Mouse (Mus musculus): ENCODE measurements around the gene Mup4. TPM values are rescaled to one million over a fixed set of nuclear protein-coding genes. Genes with fewer than 3 reads are reported as not detected.

The Mup4 gene
- polyA plus RNA-seq, 1 experiment: not detected

DNA sequence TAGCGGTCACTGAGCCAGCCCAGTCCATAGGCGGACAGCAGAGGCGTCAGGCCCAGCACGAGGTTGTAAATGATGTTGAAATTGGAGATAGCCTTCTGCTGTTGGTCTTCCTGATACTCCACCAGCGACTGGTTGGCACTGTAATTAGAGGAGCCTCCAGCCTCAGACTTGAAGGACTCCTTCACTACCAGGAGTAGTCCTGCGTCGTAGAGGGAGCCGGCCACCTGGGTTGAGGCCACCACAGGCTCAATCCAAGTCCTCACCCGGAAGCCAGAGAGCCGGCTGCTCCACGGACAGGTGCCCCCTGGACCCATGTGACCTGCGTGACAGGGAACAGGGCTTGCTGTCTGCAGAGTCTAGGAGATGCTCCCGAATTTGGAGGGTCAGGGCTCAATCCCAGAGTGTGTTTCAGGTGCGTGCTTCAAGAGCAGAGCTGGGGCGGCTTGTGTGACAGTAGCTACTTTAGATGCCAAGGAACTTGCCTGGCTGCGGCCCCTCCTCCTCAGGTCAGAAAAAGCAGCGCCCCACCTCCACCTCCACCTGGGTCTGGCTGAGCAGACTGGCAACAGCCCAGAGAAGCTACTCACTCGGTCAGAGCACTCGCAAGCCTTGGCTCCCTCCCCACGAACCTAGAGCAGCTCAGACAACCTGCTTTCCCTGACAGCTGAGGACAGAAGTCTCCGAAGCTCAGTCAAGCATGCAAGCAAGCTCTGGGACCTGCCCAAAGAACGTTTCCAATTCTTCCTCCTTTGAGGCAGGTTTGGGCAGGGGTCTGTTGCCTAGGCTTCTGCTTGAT, 45.7 kb downstream of the Mup4 start, which contains the start of gene Slc46a2:
Gene Slc46a2 (minus strand): TSS at position 449 of the 796 bp plus-strand sequence.
- H3K27me3 ChIP-seq (ENCODE audit: control insufficient read depth): peaks cover 15% of the 10 kb centered on the region
- TF ChIP-seq GATA1 (IDR thresholded peaks at IDR 0.05; ENCODE audit: low read length) (no peak), TAL1 (IDR thresholded peaks at IDR 0.05; ENCODE audit: low read length) (no peak)
- no peaks in the 10 kb centered on the region for H3K4me1 ChIP-seq (ENCODE audit: control insufficient read depth)
- no peaks in the 10 kb centered on the region for H3K9me3 ChIP-seq (ENCODE audit: control insufficient read depth, low read length)
- no peaks in the 10 kb centered on the region for H3K36me3 ChIP-seq (ENCODE audit: control insufficient read depth)
- H3K4me3 ChIP-seq (replicated peaks): no peak within 1 kb of the TSS

DNA sequence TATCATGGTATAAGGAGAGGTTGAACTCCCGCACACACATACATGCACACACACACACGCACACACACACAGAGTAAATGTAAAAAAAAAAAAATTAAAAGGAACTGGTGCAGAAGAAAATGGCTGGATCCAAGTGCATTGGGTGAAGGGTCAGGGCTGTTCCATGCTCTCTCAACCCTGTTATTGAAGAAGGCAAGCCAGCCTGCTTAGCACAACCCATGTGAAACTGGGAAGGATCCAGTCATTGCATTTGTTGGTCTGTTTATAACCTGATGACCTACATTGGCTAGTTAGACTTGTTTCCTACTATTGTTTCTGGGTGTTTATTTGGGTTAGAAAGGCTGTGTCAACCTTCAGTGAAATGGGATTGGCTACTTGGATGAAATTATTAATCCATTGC, 51.7 kb downstream of the Mup4 start:
- no peaks in the 10 kb centered on the region for H3K9me3 ChIP-seq (ENCODE audit: control insufficient read depth, low read length)
- H3K4me3 ChIP-seq (replicated peaks): no peak overlapping the region
- TF ChIP-seq TAL1 (IDR thresholded peaks at IDR 0.05; ENCODE audit: low read length) (no peak), GATA1 (IDR thresholded peaks at IDR 0.05; ENCODE audit: low read length) (no peak)
- H3K27me3 ChIP-seq (ENCODE audit: control insufficient read depth): peaks cover under 1% of the 10 kb centered on the region; the same call in 1 of the 2 replicates
- no peaks in the 10 kb centered on the region for H3K36me3 ChIP-seq (ENCODE audit: control insufficient read depth)
- no peaks in the 10 kb centered on the region for H3K4me1 ChIP-seq (ENCODE audit: control insufficient read depth)

DNA sequence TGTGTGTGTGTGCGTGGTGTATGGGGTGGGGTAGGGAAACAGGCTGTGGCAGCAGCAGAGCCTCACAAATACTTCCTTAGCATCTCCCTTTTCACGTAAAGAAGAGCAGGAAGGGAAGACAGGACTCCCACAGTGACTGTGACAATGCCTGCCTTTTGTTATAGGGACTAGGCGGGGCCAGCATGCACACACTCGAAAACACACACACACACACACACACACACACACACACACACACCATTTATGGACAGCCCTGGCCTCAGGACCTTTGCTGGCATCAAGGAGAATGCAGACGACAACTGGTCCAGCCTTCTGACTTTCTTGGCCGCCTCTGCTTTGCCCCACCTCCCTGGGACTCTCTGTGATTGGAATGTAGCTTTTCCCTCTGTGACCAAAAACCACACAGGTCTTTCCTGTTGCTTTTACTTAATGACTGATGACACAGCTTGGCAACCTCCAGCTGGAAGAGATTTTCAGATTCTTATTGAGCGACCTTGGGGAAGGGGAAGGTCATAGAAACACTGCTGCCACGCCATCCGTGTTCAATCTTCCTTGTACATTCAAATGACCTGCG, 52.8 kb downstream of the Mup4 start:
- H3K9me3 ChIP-seq (ENCODE audit: control insufficient read depth, low read length): no peaks in the 10 kb centered on the region
- H3K27me3 ChIP-seq (ENCODE audit: control insufficient read depth): no peaks in the 10 kb centered on the region
- H3K36me3 ChIP-seq (ENCODE audit: control insufficient read depth): no peaks in the 10 kb centered on the region
- TF ChIP-seq GATA1 (IDR thresholded peaks at IDR 0.05; ENCODE audit: low read length): no peak
- no peak for TF ChIP-seq TAL1 (IDR thresholded peaks at IDR 0.05; ENCODE audit: low read length)
- no peaks in the 10 kb centered on the region for H3K4me1 ChIP-seq (ENCODE audit: control insufficient read depth)
- H3K4me3 ChIP-seq (replicated peaks): no peak overlapping the region

DNA sequence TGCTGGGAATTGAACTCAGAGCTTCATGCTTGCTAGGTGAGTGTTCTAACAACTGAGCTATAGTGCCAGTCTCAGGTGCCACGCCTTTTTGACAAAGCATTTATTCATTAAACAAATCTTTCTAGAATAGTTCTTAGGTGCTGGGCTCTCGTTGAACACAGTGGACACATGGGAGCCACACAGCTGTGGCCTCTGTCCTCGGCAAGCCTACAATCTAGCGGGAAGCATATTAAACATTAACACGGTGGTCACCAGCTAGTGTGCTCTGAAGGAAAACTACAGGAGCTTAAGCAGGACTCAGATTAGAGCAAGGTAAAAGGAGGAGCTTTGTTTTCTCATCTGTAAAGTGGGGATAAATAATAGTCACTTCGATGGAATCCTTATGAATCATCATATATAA, 53.4 kb downstream of the Mup4 start:
- Histone ChIP-seq H3K36me3 (ENCODE audit: control insufficient read depth) (no peaks in the 10 kb centered on the region), H3K4me1 (ENCODE audit: control insufficient read depth) (no peaks in the 10 kb centered on the region), H3K27me3 (ENCODE audit: control insufficient read depth) (no peaks in the 10 kb centered on the region), H3K4me3 (replicated peaks) (no peak overlapping the region), H3K9me3 (ENCODE audit: control insufficient read depth, low read length) (no peaks in the 10 kb centered on the region)
- TF ChIP-seq GATA1 (IDR thresholded peaks at IDR 0.05; ENCODE audit: low read length) (no peak), TAL1 (IDR thresholded peaks at IDR 0.05; ENCODE audit: low read length) (no peak)

Other genes with a start within 250 kb of the Mup4 start
- gene Inip, start 159.1 kb downstream of the Mup4 start, polyA plus RNA-seq (2012): 1.1 and 1.6 TPM in 2 replicates
- gene Snx30, start 154.9 kb downstream of the Mup4 start, polyA plus RNA-seq (2012): 0.02 and 0.20 TPM in 2 replicates
- gene Slc46a2, start 45.7 kb downstream of the Mup4 start, polyA plus RNA-seq (2012): not detected in 2 replicates
- not detected in 2 replicates for gene Mup6, start 3.6 kb upstream of the Mup4 start, polyA plus RNA-seq (2012)
- gene Mup7, start 109.8 kb upstream of the Mup4 start, polyA plus RNA-seq (2012): 0.09 TPM in 1 of 2 replicates, not detected in the other
- gene Mup2, start 193.6 kb upstream of the Mup4 start, polyA plus RNA-seq (2012): not detected in 2 replicates